Mouse (Mus musculus) neural tube, embryonic 15.5 days (tissue): ENCODE results near the gene Irf2bpl. TPM values are rescaled to one million over a fixed set of nuclear protein-coding genes. Genes with fewer than 3 reads are reported as not detected.

Experiments used
- polyA plus RNA-seq: library from polyadenylated mRNA; unstranded; fragments of >200 nt; fragmentation: Nextera tagmentation; extraction: Ambion mirVana; gene quantifications from 2 replicates; pipeline ENCODE4 v1.2.1, GENCODE M21; 2015

The Irf2bpl gene
- polyA plus RNA-seq, 1 experiment from 2014 or later, result 69.9 TPM

Other genes with a start within 250 kb of the Irf2bpl start
- gene Vash1, start 206.1 kb downstream of the Irf2bpl start, polyA plus RNA-seq, result 25.7 and 28.2 TPM in 2 replicates
- 11.2 and 11.7 TPM in 2 replicates for gene Angel1, start 158.3 kb downstream of the Irf2bpl start, polyA plus RNA-seq
- gene Lrrc74a, start 150.4 kb downstream of the Irf2bpl start, polyA plus RNA-seq, result not detected in 2 replicates
- 37.2 and 40.8 TPM in 2 replicates for gene Cipc, start 62.2 kb upstream of the Irf2bpl start, polyA plus RNA-seq
- 18.2 and 19.4 TPM in 2 replicates for gene Zdhhc22, start 105.6 kb upstream of the Irf2bpl start, polyA plus RNA-seq
- 10.8 and 12.3 TPM in 2 replicates for gene Tmem63c, start 136.5 kb upstream of the Irf2bpl start, polyA plus RNA-seq
- 3.1 and 4.1 TPM in 2 replicates for gene Ngb, start 217.7 kb upstream of the Irf2bpl start, polyA plus RNA-seq